Mouse (Mus musculus): ENCODE data around the gene Abhd14a. TPM values are rescaled to one million over a fixed set of nuclear protein-coding genes. Genes with fewer than 3 reads are reported as not detected.

Gene Abhd14a
- polyA plus RNA-seq, 1 experiment from 2014 or later = 46.2 TPM

DNA sequence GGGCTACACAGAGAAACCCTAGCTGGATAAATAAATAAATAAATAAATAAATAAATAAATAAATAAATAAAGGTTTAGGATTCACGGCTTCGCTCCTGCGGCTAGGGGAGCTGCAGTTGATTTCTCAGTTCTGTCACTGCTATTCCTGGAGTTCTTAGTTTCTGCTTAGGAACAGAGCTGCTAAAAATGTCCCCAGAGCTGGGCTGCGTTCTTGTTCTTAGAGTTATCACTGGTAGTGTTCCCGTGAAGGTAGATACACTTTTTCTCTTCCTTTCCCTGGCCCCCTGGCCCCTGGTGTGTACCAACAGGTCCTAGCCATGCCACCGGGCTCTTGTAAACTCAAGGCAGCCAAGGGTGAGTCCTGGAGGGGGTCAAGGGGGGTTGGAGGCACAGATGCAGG, 30.7 kb downstream of the Abhd14a start:
- Histone ChIP-seq H3K9me3 (no peaks in the 10 kb centered on the region), H3K36me3 (no peaks in the 10 kb centered on the region), H3K4me1 (peaks cover 51% of the 10 kb centered on the region), H3K27me3 (ENCODE audit: insufficient read depth, poor library complexity, severe bottlenecking) (peaks cover 21% of the 10 kb centered on the region), H3K27ac (peak overlapping the region; percentile 83; the same call in 1 of the 2 replicates), H3K4me3 (no peak overlapping the region)
- 63% methylated on average over 6 of the region's 6 CpGs for WGBS
- DNase-seq (ENCODE audit: low spot score) = no peak

DNA sequence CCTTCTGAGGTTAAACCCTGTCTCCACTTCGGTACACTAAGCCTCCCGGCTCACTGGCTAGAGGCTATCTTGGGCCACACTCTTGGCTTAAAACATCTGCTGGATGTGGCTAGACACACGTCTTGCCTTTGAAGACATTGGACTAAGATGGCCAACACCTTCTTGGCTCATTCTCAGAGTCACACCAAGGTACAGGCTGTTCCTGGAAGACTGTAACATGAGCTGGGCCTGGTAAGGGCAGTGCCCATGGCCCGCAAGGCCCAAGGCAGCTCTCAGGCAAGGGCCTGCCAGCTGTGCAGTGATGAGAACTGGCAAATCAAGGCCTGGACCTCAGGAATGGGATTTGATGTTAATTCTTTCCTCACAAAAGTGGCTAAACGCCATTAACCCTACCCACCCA, 33.9 kb downstream of the Abhd14a start:
- DNase-seq (ENCODE audit: low spot score) = no peak
- Histone ChIP-seq H3K4me1 (peaks cover 49% of the 10 kb centered on the region), H3K27ac (no peak overlapping the region), H3K36me3 (no peaks in the 10 kb centered on the region), H3K9me3 (no peaks in the 10 kb centered on the region), H3K27me3 (ENCODE audit: insufficient read depth, poor library complexity, severe bottlenecking) (peaks cover 3% of the 10 kb centered on the region; the same call in 1 of the 2 replicates), H3K4me3 (no peak overlapping the region)
- WGBS = 83% methylated on average over 5 of the region's 5 CpGs

DNA sequence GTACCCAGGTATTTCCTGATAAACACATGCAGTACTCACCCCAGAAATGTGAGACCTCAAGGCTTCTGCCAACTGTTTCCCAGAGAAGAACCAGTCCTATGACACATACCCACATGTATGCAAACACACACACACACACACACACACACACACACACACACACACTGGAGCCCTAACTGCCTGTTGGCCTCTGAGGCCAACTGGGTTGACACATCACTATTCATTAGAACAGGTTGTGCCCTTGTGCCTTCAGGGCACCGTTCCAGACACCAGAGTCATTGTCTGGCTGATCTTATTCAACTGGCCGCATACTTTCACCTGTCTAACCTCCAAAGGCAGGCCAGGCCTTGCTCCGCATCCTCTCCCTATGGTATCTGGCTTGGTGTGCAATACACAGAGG, 35.3 kb downstream of the Abhd14a start:
- WGBS = 83% methylated on average over 3 of the region's 3 CpGs
- Histone ChIP-seq H3K9me3 (no peaks in the 10 kb centered on the region), H3K27me3 (ENCODE audit: insufficient read depth, poor library complexity, severe bottlenecking) (no peaks in the 10 kb centered on the region), H3K27ac (0 out of 2 replicates have a peak overlapping the region, but pooled peaks have one; percentile 57), H3K4me1 (peaks cover 49% of the 10 kb centered on the region), H3K4me3 (no peak overlapping the region), H3K36me3 (no peaks in the 10 kb centered on the region)
- no peak for DNase-seq (ENCODE audit: low spot score)

DNA sequence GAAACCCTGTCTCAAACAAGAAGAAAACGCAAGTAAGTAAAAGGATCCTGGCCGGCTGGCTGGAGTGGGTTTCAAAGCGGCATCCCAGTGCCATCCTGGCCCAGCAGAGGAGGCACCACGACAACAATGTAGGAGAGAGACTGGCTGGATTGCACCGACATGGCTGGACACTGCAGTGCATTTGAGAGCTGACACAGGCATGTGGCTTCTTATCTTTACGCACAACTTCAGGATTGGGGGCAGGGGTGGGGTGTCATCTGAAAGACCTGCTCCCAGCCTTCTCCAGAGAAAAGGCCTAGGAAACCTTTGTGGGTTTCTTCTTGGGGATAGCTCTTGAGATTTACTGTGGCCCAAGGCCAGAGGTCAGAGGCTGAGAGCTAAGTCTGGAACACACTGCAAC, 35.7 kb downstream of the Abhd14a start:
- no peaks in the 10 kb centered on the region for H3K27me3 ChIP-seq (ENCODE audit: insufficient read depth, poor library complexity, severe bottlenecking)
- no peaks in the 10 kb centered on the region for H3K9me3 ChIP-seq
- H3K27ac ChIP-seq = peak overlapping the region; percentile 57; the same call in 1 of the 2 replicates
- no peaks in the 10 kb centered on the region for H3K36me3 ChIP-seq
- peaks cover 49% of the 10 kb centered on the region for H3K4me1 ChIP-seq
- WGBS = 51% methylated on average over 6 of the region's 6 CpGs
- no peak for DNase-seq (ENCODE audit: low spot score)
- no peak overlapping the region for H3K4me3 ChIP-seq

DNA sequence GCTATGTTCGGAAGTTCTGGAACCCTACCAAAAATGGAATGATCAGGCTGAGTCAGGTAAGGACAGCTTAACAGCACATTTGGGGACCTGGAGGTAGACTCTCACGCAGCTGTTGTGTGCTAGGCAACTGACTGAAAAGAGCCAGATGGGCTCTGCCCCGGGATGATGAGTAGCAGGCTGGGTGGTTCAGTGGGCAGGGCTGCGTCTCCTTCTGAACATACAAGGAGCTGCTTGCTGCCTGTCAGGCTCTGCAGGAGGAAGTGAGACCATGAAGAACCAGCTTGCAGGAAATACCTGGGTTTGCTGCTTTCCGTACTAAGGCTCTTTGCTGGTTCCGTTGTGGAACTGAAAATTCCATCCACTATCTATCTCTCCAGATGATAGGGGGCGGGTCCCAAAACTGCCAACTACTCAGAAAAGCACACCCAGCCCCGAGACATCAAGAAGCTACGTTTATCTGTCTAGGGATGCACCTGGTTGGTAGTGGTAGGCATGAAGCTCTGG, 36.3 kb downstream of the Abhd14a start:
- DNase-seq (ENCODE audit: low spot score) = no peak
- H3K27ac ChIP-seq = peak overlapping the region; percentile 4; the same call in 1 of the 2 replicates
- H3K4me1 ChIP-seq = peaks cover 55% of the 10 kb centered on the region
- H3K9me3 ChIP-seq = no peaks in the 10 kb centered on the region
- 57% methylated on average over 9 of the region's 9 CpGs for WGBS
- H3K27me3 ChIP-seq (ENCODE audit: insufficient read depth, poor library complexity, severe bottlenecking) = no peaks in the 10 kb centered on the region
- no peak overlapping the region for H3K4me3 ChIP-seq
- no peaks in the 10 kb centered on the region for H3K36me3 ChIP-seq

DNA sequence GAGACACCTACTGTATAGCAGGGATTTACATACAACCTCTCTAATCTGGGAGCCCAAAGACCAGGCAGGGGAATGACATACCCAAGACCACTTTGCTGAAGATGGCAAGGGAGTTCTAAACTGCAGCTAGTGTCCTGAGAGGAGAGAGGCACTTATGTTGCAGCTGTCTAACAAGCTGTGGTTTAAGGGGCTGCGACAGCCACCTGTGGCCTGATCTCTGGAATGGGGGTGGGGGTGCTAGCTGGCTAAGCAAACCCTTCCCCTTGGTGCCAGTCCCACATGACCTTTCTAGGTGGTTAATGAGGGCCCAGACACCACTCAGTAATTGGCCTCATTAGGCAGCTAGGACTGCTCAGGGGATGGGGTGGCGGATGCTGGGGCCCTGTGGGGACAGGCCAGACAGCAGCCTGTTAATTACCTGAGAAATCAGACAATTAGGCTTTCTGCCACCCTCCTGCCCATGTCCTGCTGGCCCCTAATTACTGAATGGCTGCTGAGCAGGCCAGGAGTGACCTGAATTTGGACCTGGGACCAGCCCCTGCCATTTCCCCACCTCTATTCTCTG, 37.3 kb downstream of the Abhd14a start:
- Histone ChIP-seq H3K4me3 (no peak overlapping the region), H3K36me3 (no peaks in the 10 kb centered on the region), H3K4me1 (peaks cover 65% of the 10 kb centered on the region), H3K9me3 (no peaks in the 10 kb centered on the region), H3K27me3 (ENCODE audit: insufficient read depth, poor library complexity, severe bottlenecking) (no peaks in the 10 kb centered on the region), H3K27ac (peak overlapping the region; percentile 32; the same call in 1 of the 2 replicates)
- 84% methylated on average over 2 of the region's 2 CpGs for WGBS
- DNase-seq (ENCODE audit: low spot score) = no peak

DNA sequence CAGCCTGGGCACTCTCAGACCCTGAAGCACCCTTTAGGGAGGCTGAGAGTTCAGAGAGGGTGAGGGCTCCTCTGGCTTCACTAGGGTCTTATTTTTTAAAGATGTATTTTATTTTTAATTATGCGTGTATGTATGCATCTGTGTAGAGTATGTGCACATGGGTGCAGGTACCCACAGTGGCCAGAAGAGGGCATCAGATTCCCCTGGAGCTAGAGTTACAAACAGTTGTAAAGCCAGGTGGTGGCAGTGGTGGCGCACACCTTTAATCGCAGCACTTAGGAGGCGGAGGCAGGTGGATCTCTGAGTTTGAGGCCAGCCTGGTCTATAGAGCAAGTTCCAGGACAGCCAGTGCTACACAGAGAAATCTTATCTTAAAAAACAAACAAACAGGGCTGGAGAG, 38.4 kb downstream of the Abhd14a start:
- peaks cover 74% of the 10 kb centered on the region for H3K4me1 ChIP-seq
- H3K27ac ChIP-seq = peak overlapping the region; percentile 56; the same call in 1 of the 2 replicates
- 96% methylated on average over 4 of the region's 4 CpGs for WGBS

DNA sequence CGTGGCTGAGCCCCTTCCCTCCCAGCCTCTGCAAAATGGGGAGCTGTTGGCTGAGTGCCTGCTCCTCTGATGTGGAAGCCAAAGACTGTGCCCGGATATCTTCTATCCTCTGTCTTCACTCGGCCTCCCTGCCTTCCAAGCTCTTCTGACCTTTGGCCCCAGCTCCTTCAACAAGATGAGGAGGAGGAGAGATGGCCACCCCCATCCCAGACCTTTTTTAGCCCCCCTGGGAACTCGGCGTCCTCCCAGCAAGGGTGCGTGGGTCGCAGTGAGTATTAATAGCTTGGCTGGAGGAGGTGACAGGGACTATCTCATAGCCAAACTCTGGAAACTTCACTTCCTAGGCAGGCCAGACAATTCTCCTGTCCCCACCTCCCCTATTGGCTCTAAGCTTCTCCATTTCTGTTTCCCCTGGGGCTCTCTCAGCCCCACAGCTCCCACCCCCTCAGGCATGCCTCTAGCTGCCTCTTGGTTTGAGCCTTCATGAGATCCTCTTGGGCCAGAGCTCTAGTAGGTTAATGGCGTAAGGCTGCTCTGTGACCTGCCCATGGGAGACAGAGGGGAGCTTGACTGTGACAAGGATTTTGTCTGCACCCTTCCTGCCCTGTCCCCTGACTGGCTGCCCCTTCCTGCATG, 40.9 kb downstream of the Abhd14a start:
- peak overlapping the region; percentile 69 for H3K27ac ChIP-seq
- no peaks in the 10 kb centered on the region for H3K27me3 ChIP-seq (ENCODE audit: insufficient read depth, poor library complexity, severe bottlenecking)
- H3K4me3 ChIP-seq = no peak overlapping the region
- DNase-seq (ENCODE audit: low spot score) = no peak
- H3K4me1 ChIP-seq = peaks cover 86% of the 10 kb centered on the region
- WGBS = 33% methylated on average over 8 of the region's 8 CpGs
- no peaks in the 10 kb centered on the region for H3K9me3 ChIP-seq
- no peaks in the 10 kb centered on the region for H3K36me3 ChIP-seq

More for the DNA sequence above, 38.4 kb downstream of the Abhd14a start:
- Histone ChIP-seq H3K4me3 (no peak overlapping the region), H3K27me3 (ENCODE audit: insufficient read depth, poor library complexity, severe bottlenecking) (no peaks in the 10 kb centered on the region), H3K36me3 (no peaks in the 10 kb centered on the region), H3K9me3 (no peaks in the 10 kb centered on the region)
- DNase-seq (ENCODE audit: low spot score) = no peak

DNA sequence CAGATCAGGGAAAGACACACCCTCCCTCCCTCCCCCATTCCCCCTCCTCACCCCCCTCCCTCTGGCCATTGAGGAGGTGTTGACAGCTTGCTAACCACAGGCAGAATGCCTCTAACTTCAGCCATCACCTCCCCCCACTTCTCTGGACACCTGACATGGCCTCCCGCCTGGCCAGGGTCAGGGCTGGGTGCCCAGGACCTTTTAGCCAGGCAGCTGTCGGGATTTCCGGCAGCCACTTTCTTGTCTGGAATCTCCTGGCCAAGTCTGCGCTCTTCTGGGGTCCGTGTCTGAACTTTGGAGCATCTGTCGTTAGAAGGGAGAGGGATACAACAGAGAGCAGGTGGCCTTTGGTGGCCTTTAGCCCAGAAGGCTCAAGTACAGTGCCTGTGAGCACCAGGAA, 42.2 kb downstream of the Abhd14a start:
- H3K36me3 ChIP-seq = no peaks in the 10 kb centered on the region
- H3K27me3 ChIP-seq (ENCODE audit: insufficient read depth, poor library complexity, severe bottlenecking) = peaks cover 7% of the 10 kb centered on the region; the same call in 1 of the 2 replicates
- H3K27ac ChIP-seq = peak overlapping the region; percentile 69
- H3K4me1 ChIP-seq = peaks cover 75% of the 10 kb centered on the region
- no peaks in the 10 kb centered on the region for H3K9me3 ChIP-seq
- no peak for DNase-seq (ENCODE audit: low spot score)
- H3K4me3 ChIP-seq = peak overlapping the region; percentile 6; the same call in 1 of the 2 replicates
- WGBS = 13% methylated on average over 6 of the region's 6 CpGs

DNA sequence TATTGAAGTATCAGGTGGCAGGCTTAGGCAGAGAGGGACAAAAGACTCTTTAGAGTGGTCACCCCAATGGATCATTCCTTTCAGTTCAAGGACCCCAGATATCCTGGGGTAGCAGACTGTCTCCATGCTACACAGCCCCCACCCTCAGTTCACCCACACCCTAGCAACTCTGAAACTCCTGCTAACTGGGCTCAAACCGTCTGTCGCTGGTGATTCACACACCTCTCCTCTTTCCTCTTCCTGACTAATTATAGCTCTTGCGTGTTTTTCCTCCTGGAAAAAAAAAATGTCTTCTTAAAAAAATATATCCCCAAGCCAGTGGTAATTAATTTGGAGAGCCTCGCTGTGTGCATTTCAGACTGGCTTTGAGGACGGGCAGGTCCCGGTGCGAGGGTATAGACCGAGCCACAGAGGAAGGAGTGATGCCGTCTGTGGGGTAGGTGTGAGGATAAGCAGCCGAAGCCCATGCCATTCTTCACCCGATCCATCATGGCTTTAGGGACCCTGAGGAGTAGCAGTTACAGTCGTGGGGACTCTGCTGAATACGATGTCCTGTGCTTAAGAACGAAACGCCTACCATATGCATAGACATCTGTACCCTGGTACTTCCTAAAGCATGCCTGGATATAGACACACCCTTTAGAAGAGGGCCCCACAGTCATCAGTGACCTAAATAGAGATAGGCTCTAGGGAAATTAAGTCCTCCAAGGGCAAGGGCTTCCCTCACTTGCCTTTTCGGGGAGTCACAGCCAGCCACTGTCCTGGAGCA, 44.7 kb downstream of the Abhd14a start:
- Histone ChIP-seq H3K4me1 (peaks cover 71% of the 10 kb centered on the region), H3K27me3 (ENCODE audit: insufficient read depth, poor library complexity, severe bottlenecking) (peaks cover 7% of the 10 kb centered on the region; the same call in 1 of the 2 replicates), H3K4me3 (no peak overlapping the region), H3K27ac (0 out of 2 replicates have a peak overlapping the region, but pooled peaks have one; percentile 62), H3K9me3 (no peaks in the 10 kb centered on the region), H3K36me3 (no peaks in the 10 kb centered on the region)
- WGBS = 72% methylated on average over 16 of the region's 16 CpGs
- no peak for DNase-seq (ENCODE audit: low spot score)

DNA sequence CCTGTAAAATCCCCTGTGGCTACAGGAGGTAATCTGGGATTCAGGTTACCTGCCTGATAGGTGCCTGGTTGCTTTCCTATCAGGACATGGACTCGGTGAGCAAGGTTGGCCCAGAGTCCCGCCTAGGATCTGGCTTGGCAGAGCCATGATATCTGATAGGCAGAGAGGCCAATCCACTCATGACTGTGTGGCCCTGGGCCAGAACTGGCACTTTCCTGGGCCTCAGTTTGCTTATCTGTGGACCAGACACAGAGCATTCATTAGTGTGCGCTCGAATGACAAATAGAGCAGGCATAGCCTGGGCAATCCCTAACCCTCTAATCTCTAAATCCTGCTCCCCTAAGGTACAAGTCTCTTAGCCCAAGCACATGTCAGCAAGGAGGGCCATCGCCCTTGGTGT, 45.3 kb downstream of the Abhd14a start:
- Histone ChIP-seq H3K27me3 (ENCODE audit: insufficient read depth, poor library complexity, severe bottlenecking) (peaks cover 7% of the 10 kb centered on the region; the same call in 1 of the 2 replicates), H3K9me3 (no peaks in the 10 kb centered on the region), H3K4me1 (peaks cover 69% of the 10 kb centered on the region), H3K36me3 (no peaks in the 10 kb centered on the region), H3K4me3 (no peak overlapping the region), H3K27ac (0 out of 2 replicates have a peak overlapping the region, but pooled peaks have one; percentile 62)
- WGBS = 69% methylated on average over 5 of the region's 5 CpGs
- DNase-seq (ENCODE audit: low spot score) = no peak

DNA sequence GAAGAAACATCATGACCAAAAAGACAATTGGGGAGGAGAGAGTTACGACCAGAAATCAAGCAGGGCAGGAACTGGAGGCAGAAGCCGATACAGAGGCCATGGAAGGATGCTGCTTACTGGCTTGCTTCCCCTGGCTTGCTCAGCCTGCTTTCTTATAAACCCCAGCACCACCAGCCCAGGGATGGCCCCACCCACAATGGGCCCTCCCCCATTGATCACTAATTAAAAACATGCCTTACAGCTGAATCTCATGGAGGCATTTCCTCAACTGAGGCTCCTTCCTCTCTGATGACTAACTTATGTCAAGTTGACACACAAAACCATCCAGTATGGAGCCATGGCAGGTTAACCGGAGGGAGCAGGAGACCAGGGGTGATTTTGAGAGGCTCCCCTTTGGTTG, 47.7 kb downstream of the Abhd14a start:
- no peak for DNase-seq (ENCODE audit: low spot score)
- WGBS = 80% methylated on average over 3 of the region's 3 CpGs
- peaks cover 7% of the 10 kb centered on the region; the same call in 1 of the 2 replicates for H3K27me3 ChIP-seq (ENCODE audit: insufficient read depth, poor library complexity, severe bottlenecking)
- H3K36me3 ChIP-seq = no peaks in the 10 kb centered on the region
- H3K4me1 ChIP-seq = peaks cover 60% of the 10 kb centered on the region
- H3K9me3 ChIP-seq = no peaks in the 10 kb centered on the region
- H3K27ac ChIP-seq = no peak overlapping the region
- no peak overlapping the region for H3K4me3 ChIP-seq

Data from heart, embryonic 10.5 days (tissue).